Mouse (Mus musculus): ENCODE data around the gene Mov10. TPM values are rescaled to one million over a fixed set of nuclear protein-coding genes. Genes with fewer than 3 reads are reported as not detected.
"Not testable (repeated sequence)": the region's sequence is repeated elsewhere in the genome, so short reads cannot be mapped to it uniquely, and the experiment has no call there.

Mov10 gene
- polyA plus RNA-seq, 1 experiment, result 46.1 TPM

GRCm38 (mm10) chr3:104818749-104819134 is 379 bp upstream of the Mov10 start:
- Histone ChIP-seq H3K4me1 (ENCODE audit: control insufficient read depth, insufficient read depth, insufficient read length, low read length) (peaks cover 5% of the 10 kb centered on the region; the same call in 1 of the 2 replicates), H3K36me3 (ENCODE audit: control insufficient read depth, insufficient read depth, low read length) (peaks cover 12% of the 10 kb centered on the region), H3K4me3 (ENCODE audit: low read depth, low read length) (peak overlapping the region; percentile 89), H3K27ac (ENCODE audit: insufficient read depth, low read depth, low read length) (peak overlapping the region; percentile 84), H3K27me3 (ENCODE audit: control insufficient read depth, insufficient read depth, low read length) (no peaks in the 10 kb centered on the region)
- TF ChIP-seq POLR2A (IDR thresholded peaks at IDR 0.05; ENCODE audit: low read depth, low read length) (no peak), CTCF (IDR thresholded peaks at IDR 0.05; ENCODE audit: extremely low read depth, insufficient read length, insufficient replicate concordance, low read depth, low read length) (no peak)
- 4% methylated on average over 3 of the region's 3 CpGs for WGBS

- H3K4me1 ChIP-seq (ENCODE audit: control insufficient read depth, insufficient read depth, insufficient read length, low read length), result peaks cover 5% of the 10 kb centered on the region; the same call in 1 of the 2 replicates
- H3K27me3 ChIP-seq (ENCODE audit: control insufficient read depth, insufficient read depth, low read length), result no peaks in the 10 kb centered on the region
- peak overlapping the region; percentile 89 for H3K4me3 ChIP-seq (ENCODE audit: low read depth, low read length)
- WGBS, result under 1% methylated on average over 46 of the region's 46 CpGs
- TF ChIP-seq CTCF (IDR thresholded peaks at IDR 0.05; ENCODE audit: extremely low read depth, insufficient read length, insufficient replicate concordance, low read depth, low read length), result no peak
- no peak for TF ChIP-seq POLR2A (IDR thresholded peaks at IDR 0.05; ENCODE audit: low read depth, low read length)
- peak overlapping the region; percentile 84 for H3K27ac ChIP-seq (ENCODE audit: insufficient read depth, low read depth, low read length)
- peaks cover 11% of the 10 kb centered on the region for H3K36me3 ChIP-seq (ENCODE audit: control insufficient read depth, insufficient read depth, low read length)
Measured at GRCm38 (mm10) chr3:104817481-104817990, 827 bp downstream of the Mov10 start.

DNA sequence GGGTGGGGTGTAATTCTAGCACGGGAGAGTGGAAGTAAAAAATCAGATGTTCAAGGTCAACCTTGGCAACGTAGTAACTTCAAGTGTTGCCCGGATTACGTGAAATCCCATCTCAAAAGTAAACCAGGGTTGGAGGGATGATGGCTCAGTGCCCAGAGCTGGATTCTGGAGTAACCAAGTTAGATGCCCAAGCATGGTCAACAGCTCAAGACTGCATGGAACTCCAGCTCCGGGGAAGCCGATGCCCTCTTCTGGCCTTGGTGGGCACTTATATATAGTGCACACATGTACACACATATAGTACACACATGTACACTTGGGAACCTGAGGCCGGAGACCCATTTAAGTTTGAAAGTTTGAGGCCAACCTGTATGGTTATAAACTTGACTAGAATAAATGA is 2.2 kb downstream of the Mov10 start:
- Histone ChIP-seq H3K4me3 (ENCODE audit: low read depth, low read length) (no peak overlapping the region), H3K27me3 (ENCODE audit: control insufficient read depth, insufficient read depth, low read length) (no peaks in the 10 kb centered on the region), H3K27ac (ENCODE audit: insufficient read depth, low read depth, low read length) (no peak overlapping the region), H3K36me3 (ENCODE audit: control insufficient read depth, insufficient read depth, low read length) (peaks cover 8% of the 10 kb centered on the region), H3K4me1 (ENCODE audit: control insufficient read depth, insufficient read depth, insufficient read length, low read length) (peaks cover 5% of the 10 kb centered on the region; the same call in 1 of the 2 replicates)
- 88% methylated on average over 7 of the region's 7 CpGs for WGBS
- TF ChIP-seq POLR2A (IDR thresholded peaks at IDR 0.05; ENCODE audit: low read depth, low read length), result no peak
- TF ChIP-seq CTCF (IDR thresholded peaks at IDR 0.05; ENCODE audit: extremely low read depth, insufficient read length, insufficient replicate concordance, low read depth, low read length), result no peak

DNA sequence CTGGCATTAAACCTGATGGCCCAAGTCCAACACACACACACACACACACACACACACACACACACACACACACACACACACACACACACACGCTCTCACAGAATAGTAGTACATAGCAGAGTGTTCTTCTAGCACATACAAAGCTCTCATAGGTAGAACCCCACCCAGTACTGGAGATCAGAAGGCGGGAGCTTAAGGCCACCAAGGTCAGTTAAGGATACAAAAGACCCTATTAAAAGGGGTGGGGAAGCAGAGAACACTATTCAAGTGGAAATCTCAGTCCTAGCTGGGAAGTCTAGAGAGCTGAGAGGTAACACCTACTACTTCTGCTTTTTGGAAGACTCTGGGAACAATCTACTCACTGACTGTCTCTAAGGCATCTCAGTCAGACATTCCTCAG is 3.0 kb downstream of the Mov10 start:
- no peak overlapping the region for H3K27ac ChIP-seq (ENCODE audit: insufficient read depth, low read depth, low read length)
- 84% methylated on average over 2 of the region's 2 CpGs for WGBS
- H3K4me1 ChIP-seq (ENCODE audit: control insufficient read depth, insufficient read depth, insufficient read length, low read length), result peaks cover 5% of the 10 kb centered on the region; the same call in 1 of the 2 replicates
- H3K4me3 ChIP-seq (ENCODE audit: low read depth, low read length), result no peak overlapping the region
- no peaks in the 10 kb centered on the region for H3K27me3 ChIP-seq (ENCODE audit: control insufficient read depth, insufficient read depth, low read length)
- H3K36me3 ChIP-seq (ENCODE audit: control insufficient read depth, insufficient read depth, low read length), result peaks cover 4% of the 10 kb centered on the region; the same call in 1 of the 2 replicates
- TF ChIP-seq CTCF (IDR thresholded peaks at IDR 0.05; ENCODE audit: extremely low read depth, insufficient read length, insufficient replicate concordance, low read depth, low read length) (no peak), POLR2A (IDR thresholded peaks at IDR 0.05; ENCODE audit: low read depth, low read length) (no peak)

- WGBS, result 97% methylated on average over 1 of the region's 1 CpGs
- no peak for TF ChIP-seq CTCF (IDR thresholded peaks at IDR 0.05; ENCODE audit: extremely low read depth, insufficient read length, insufficient replicate concordance, low read depth, low read length)
- TF ChIP-seq POLR2A (IDR thresholded peaks at IDR 0.05; ENCODE audit: low read depth, low read length), result no peak
- Histone ChIP-seq H3K4me3 (ENCODE audit: low read depth, low read length) (no peak overlapping the region), H3K27ac (ENCODE audit: insufficient read depth, low read depth, low read length) (no peak overlapping the region), H3K4me1 (ENCODE audit: control insufficient read depth, insufficient read depth, insufficient read length, low read length) (peaks cover 5% of the 10 kb centered on the region; the same call in 1 of the 2 replicates), H3K36me3 (ENCODE audit: control insufficient read depth, insufficient read depth, low read length) (peaks cover 4% of the 10 kb centered on the region; the same call in 1 of the 2 replicates), H3K27me3 (ENCODE audit: control insufficient read depth, insufficient read depth, low read length) (no peaks in the 10 kb centered on the region)
Measured at GRCm38 (mm10) chr3:104814746-104815145, 3.6 kb downstream of the Mov10 start.

GRCm38 (mm10) chr3:104813227-104813626 is 5.1 kb downstream of the Mov10 start:
- not testable (repeated sequence) for H3K27me3 ChIP-seq (ENCODE audit: control insufficient read depth, insufficient read depth, low read length); H3K36me3 ChIP-seq (ENCODE audit: control insufficient read depth, insufficient read depth, low read length); H3K4me1 ChIP-seq (ENCODE audit: control insufficient read depth, insufficient read depth, insufficient read length, low read length); H3K27ac ChIP-seq (ENCODE audit: insufficient read depth, low read depth, low read length); H3K4me3 ChIP-seq (ENCODE audit: low read depth, low read length)
- WGBS, result 87% methylated on average over 7 of the region's 7 CpGs

GRCm38 (mm10) chr3:104812254-104812653 is 6.1 kb downstream of the Mov10 start:
- peaks cover 4% of the 10 kb centered on the region; the same call in 1 of the 2 replicates for H3K36me3 ChIP-seq (ENCODE audit: control insufficient read depth, insufficient read depth, low read length)
- H3K27ac ChIP-seq (ENCODE audit: insufficient read depth, low read depth, low read length), result no peak overlapping the region
- TF ChIP-seq POLR2A (IDR thresholded peaks at IDR 0.05; ENCODE audit: low read depth, low read length) (no peak), CTCF (IDR thresholded peaks at IDR 0.05; ENCODE audit: extremely low read depth, insufficient read length, insufficient replicate concordance, low read depth, low read length) (no peak)
- WGBS, result 88% methylated on average over 4 of the region's 4 CpGs
- peaks cover 5% of the 10 kb centered on the region; the same call in 1 of the 2 replicates for H3K4me1 ChIP-seq (ENCODE audit: control insufficient read depth, insufficient read depth, insufficient read length, low read length)
- H3K4me3 ChIP-seq (ENCODE audit: low read depth, low read length), result no peak overlapping the region
- no peaks in the 10 kb centered on the region for H3K27me3 ChIP-seq (ENCODE audit: control insufficient read depth, insufficient read depth, low read length)
